Mouse (Mus musculus) lung, adult 2 months (tissue): Measurements from ENCODE around the gene Pigs.

Experiments used
- CTCF ChIP-seq: fragments of 200-500 bp; IDR thresholded peaks from 2 replicates; pipeline ENCODE4 v1.5.1; 2011; ENCODE audit warnings: mild to moderate bottlenecking, low read length, control low read depth; ENCODE audit not compliant: insufficient read depth
- POLR2A ChIP-seq: fragments of 200-500 bp; IDR thresholded peaks from 2 replicates; pipeline ENCODE4 v1.6.1; 2011; ENCODE audit warnings: low read depth, mild to moderate bottlenecking, control low read depth, low read length, borderline replicate concordance; ENCODE audit errors: extremely low read depth

GRCm38 (mm10) chr11:78345801-78346200 lies 17.6 kb downstream of the Pigs start:
- TF ChIP-seq CTCF (no peak), POLR2A (no peak)
